Mouse (Mus musculus) CH12.LX (cell line): ENCODE measurements at regions not wholly inside any gene's neighbourhood (a gene's known extent, or its start where the extent isn't known, plus 50 kb on each side); places are given as distances from the start of the nearest gene placed in this dataset.

Experiments used
- DNase-seq: peaks from one replicate; pipeline ENCODE4 v3.0.0-alpha.2; 2013; ENCODE audit errors: extremely low read depth
- H3K27ac ChIP-seq: 2 replicates; pipeline ENCODE4 v1.5.1; 2012; ENCODE audit warnings: low read depth, mild to moderate bottlenecking, control low read depth, moderate library complexity; ENCODE audit not compliant: insufficient read depth
- H3K27me3 ChIP-seq: replicated peaks from 2 replicates; pipeline ENCODE3; 2012; ENCODE audit warnings: inconsistent platforms
- H3K36me3 ChIP-seq, 2 experiments: replicated peaks in 1 of 2; 2 replicates each; pipeline versions ENCODE3 to v1.6.1; 2012; ENCODE audit warnings: inconsistent platforms in 1 of 2, low read length in 1 of 2, mild to moderate bottlenecking in 1 of 2, mixed read lengths in 1 of 2, moderate library complexity in 1 of 2; ENCODE audit not compliant: control insufficient read depth in 1 of 2, insufficient read depth in 1 of 2
- H3K4me1 ChIP-seq, 2 experiments: 2 replicates each; pipeline ENCODE4 v1.6.1; 2012; ENCODE audit warnings: inconsistent platforms in 1 of 2, moderate library complexity in 1 of 2; ENCODE audit not compliant: insufficient read depth in 2 of 2, control insufficient read depth in 1 of 2
- H3K4me2 ChIP-seq: 2 replicates; pipeline ENCODE4 v1.6.1; 2012; ENCODE audit warnings: low read depth, mild to moderate bottlenecking, control low read depth; ENCODE audit not compliant: poor library complexity, insufficient read depth, severe bottlenecking
- H3K4me3 ChIP-seq, 3 experiments: fragments of 150-350 bp in 1 of 3; sonication (generic) in 1 of 3; replicated peaks in 1 of 3; 2 replicates each; pipeline versions ENCODE3 to v1.5.1; 2011 to 2012; ENCODE audit warnings: low read depth in 2 of 3, low read length in 2 of 3, mild to moderate bottlenecking in 2 of 3, moderate library complexity in 2 of 3, control low read depth in 1 of 3, improper control_type of control experiment in 1 of 3, inconsistent platforms in 1 of 3, mixed read lengths in 1 of 3; ENCODE audit not compliant: poor library complexity in 1 of 3
- H3K79me2 ChIP-seq: replicated peaks from 2 replicates; pipeline ENCODE4 v1.6.1; 2012; ENCODE audit warnings: mild to moderate bottlenecking, moderate library complexity; ENCODE audit not compliant: control insufficient read depth, poor library complexity, insufficient read depth, severe bottlenecking; ENCODE audit errors: extremely low read depth
- H3K9ac ChIP-seq: 2 replicates; pipeline ENCODE4 v1.6.1; 2012; ENCODE audit warnings: low read depth, mild to moderate bottlenecking, control low read depth, moderate library complexity; ENCODE audit not compliant: insufficient read depth
- H3K9me3 ChIP-seq: replicated peaks from 2 replicates; pipeline ENCODE3; 2012; ENCODE audit warnings: low read length, inconsistent platforms, mixed read lengths
- BHLHE40 ChIP-seq: IDR thresholded peaks from 2 replicates; pipeline ENCODE4 v1.6.1; 2011; ENCODE audit warnings: mild to moderate bottlenecking, low read depth, low read length, improper control_type of control experiment
- CHD2 ChIP-seq: IDR thresholded peaks from 2 replicates; pipeline ENCODE4 v1.6.1; 2011; ENCODE audit warnings: low read length, improper control_type of control experiment
- HCFC1 ChIP-seq: IDR thresholded peaks from 2 replicates; pipeline ENCODE4 v1.6.1; 2012; ENCODE audit warnings: low read depth, mild to moderate bottlenecking, inconsistent platforms, low read length, improper control_type of control experiment
- JUN ChIP-seq: IDR thresholded peaks from 2 replicates; pipeline ENCODE4 v1.6.1; 2011; ENCODE audit warnings: low read depth, mild to moderate bottlenecking, low read length, improper control_type of control experiment, moderate library complexity; ENCODE audit not compliant: insufficient read depth
- MAFK ChIP-seq: IDR thresholded peaks from 2 replicates; pipeline ENCODE4 v1.6.1; 2011; ENCODE audit warnings: low read length, improper control_type of control experiment; ENCODE audit not compliant: insufficient replicate concordance
- MAZ ChIP-seq: IDR thresholded peaks from 2 replicates; pipeline ENCODE4 v1.6.1; 2012; ENCODE audit warnings: low read depth, mild to moderate bottlenecking, inconsistent platforms, low read length, improper control_type of control experiment, moderate library complexity
- MEF2A ChIP-seq: IDR thresholded peaks from 2 replicates; pipeline ENCODE4 v1.6.1; 2014; ENCODE audit warnings: low read depth, mild to moderate bottlenecking, inconsistent platforms, low read length, improper control_type of control experiment, borderline replicate concordance
- MXI1 ChIP-seq: IDR thresholded peaks from 2 replicates; pipeline ENCODE4 v1.6.1; 2011; ENCODE audit warnings: mild to moderate bottlenecking, low read depth, low read length, improper control_type of control experiment
- POLR2AphosphoS2 ChIP-seq: IDR thresholded peaks from 2 replicates; pipeline ENCODE4 v1.6.1; 2011; ENCODE audit warnings: low read depth, low read length, improper control_type of control experiment
- RCOR1 ChIP-seq: conservative IDR thresholded peaks from 2 replicates; pipeline ENCODE4 v1.6.1; 2012; ENCODE audit warnings: low read depth, mild to moderate bottlenecking, inconsistent platforms, low read length, improper control_type of control experiment
- SMC3 ChIP-seq: IDR thresholded peaks from 2 replicates; pipeline ENCODE4 v1.6.1; 2011; ENCODE audit warnings: low read depth, low read length, improper control_type of control experiment
- TBP ChIP-seq: conservative IDR thresholded peaks from 2 replicates; pipeline ENCODE4 v1.6.1; 2011; ENCODE audit warnings: low read depth, low read length, improper control_type of control experiment
- ZNF384 ChIP-seq: IDR thresholded peaks from 2 replicates; pipeline ENCODE4 v1.6.1; 2012; ENCODE audit warnings: low read depth, low read length, improper control_type of control experiment, inconsistent platforms
- dilution Hi-C: fragments of 300-500 bp; cut with MboI; formaldehyde crosslinking; loops from 2 replicates; pipeline ENCODE4 v1.14.3; 2020; ENCODE audit warnings: low sequenced_read_pairs; ENCODE audit not compliant: extremely low pct_unique_long_range_greater_than_20kb, extremely low pct_ligation_motif_present
- in situ Hi-C: fragments of 300-500 bp; cut with MboI; formaldehyde crosslinking; loops from 3 replicates; pipeline ENCODE4 v1.14.3; 2019; ENCODE audit warnings: low sequenced_read_pairs, low pct_ligation_motif_present, low pct_unique_long_range_greater_than_20kb, mixed read lengths

GRCm38 (mm10) chr8:80250305-80251161, 192.7 kb upstream of the Hhip start:
- H3K36me3 ChIP-seq, result no peaks in the 10 kb centered on the region
- no peaks in the 10 kb centered on the region for H3K79me2 ChIP-seq
- H3K27ac ChIP-seq, result no peak overlapping the region
- no peaks in the 10 kb centered on the region for H3K9me3 ChIP-seq
- no peak for TF ChIP-seq JUN
- TF ChIP-seq RCOR1, result no peak
- dilution Hi-C loops (no loop called here), in situ Hi-C loops (no loop called here)
- H3K9ac ChIP-seq, result no peak overlapping the region
- no peak overlapping the region for H3K4me2 ChIP-seq
- DNase-seq, result no peak
- H3K27me3 ChIP-seq, result no peaks in the 10 kb centered on the region
- H3K4me1 ChIP-seq, result peaks cover 0 to 4% of the 10 kb centered on the region in 2 experiments; a peak in 2 of 4 replicates
- no peak overlapping the region for H3K4me3 ChIP-seq

GRCm38 (mm10) chr8:80249762-80250161, 192.0 kb upstream of the Hhip start:
- no peaks in the 10 kb centered on the region for H3K36me3 ChIP-seq
- no peak overlapping the region for H3K9ac ChIP-seq
- H3K4me1 ChIP-seq, result peaks cover 0 to 4% of the 10 kb centered on the region in 2 experiments; a peak in 2 of 4 replicates
- H3K27ac ChIP-seq, result no peak overlapping the region
- H3K4me3 ChIP-seq, result no peak overlapping the region
- DNase-seq, result no peak
- dilution Hi-C loops (no loop called here), in situ Hi-C loops (no loop called here)
- H3K9me3 ChIP-seq, result no peaks in the 10 kb centered on the region
- H3K27me3 ChIP-seq, result no peaks in the 10 kb centered on the region
- TF ChIP-seq HCFC1 (no peak), MXI1 (no peak), SMC3 (no peak), MAZ (no peak), ZNF384 (no peak), MEF2A (no peak), MAFK (no peak), POLR2AphosphoS2 (no peak)
- H3K4me2 ChIP-seq, result no peak overlapping the region
- no peaks in the 10 kb centered on the region for H3K79me2 ChIP-seq

DNA sequence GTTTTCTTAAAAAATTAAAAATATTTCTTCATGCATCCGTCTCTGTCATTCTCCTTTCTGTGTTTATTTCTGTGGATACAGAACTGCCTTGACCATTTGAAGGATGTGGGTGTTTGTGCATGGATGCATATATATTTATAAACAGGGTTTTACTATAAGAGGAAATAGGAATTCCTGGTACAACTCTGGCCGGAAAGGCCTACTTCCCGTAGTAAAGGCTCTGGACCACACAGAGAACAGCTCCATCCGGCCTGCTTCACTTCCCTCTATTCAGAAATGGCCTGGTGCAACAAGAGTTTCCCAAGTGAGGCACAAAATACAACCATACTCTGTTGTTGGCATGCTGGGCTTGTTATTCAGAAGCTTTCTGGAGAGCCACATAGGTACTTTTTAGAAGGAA, 182.1 kb upstream of the Hhip start:
- Histone ChIP-seq H3K36me3 (no peaks in the 10 kb centered on the region), H3K9ac (no peak overlapping the region), H3K4me1 (no peaks in the 10 kb centered on the region), H3K27ac (no peak overlapping the region), H3K4me2 (no peak overlapping the region), H3K9me3 (no peaks in the 10 kb centered on the region), H3K27me3 (no peaks in the 10 kb centered on the region), H3K4me3 (no peak overlapping the region), H3K79me2 (no peaks in the 10 kb centered on the region)
- in situ Hi-C loops (no loop called here), dilution Hi-C loops (no loop called here)
- DNase-seq, result no peak
- TF ChIP-seq MEF2A, result no peak
- TF ChIP-seq POLR2AphosphoS2, result no peak
- TF ChIP-seq CHD2, result no peak
- TF ChIP-seq MAZ, result no peak
- TF ChIP-seq TBP, result no peak
- TF ChIP-seq BHLHE40, result no peak
